ENCODE assay signal across 25 mouse cellular contexts in the genomic region with DNA sequence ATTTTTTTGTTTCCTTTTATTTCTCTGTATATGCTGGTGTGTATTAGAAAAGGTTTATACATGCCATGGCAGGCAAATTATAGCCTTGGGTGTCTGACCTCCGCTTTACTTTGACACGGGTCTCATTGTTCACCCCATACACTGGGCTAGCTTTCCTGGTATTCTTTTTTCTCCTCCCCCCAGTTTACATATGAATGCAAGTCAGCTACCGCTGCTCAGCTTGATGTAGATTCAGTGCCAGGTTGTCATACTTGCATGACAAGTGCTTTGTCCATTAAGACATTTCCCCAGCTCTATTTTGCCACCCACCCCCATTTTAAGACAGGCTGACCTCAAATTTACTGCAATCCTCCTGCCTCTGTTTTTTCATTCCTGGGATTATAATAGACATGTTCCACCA. TPM values are rescaled to one million over a fixed set of nuclear protein-coding genes. Genes with fewer than 3 reads are reported as not detected.
DNase-seq lines count a peak whose midpoint lies in the region; ATAC-seq and TF ChIP-seq lines count a peak whose summit lies in the region.
"Had no signal": no experiment of that assay in that cellular context is flagged by ENCODE, and none has a peak within 500 bp of the region (broad histone marks: within the 10 kb centered on the region; RNA-seq: fewer than 3 reads in every experiment).

No protein-coding gene starts in this region.

- DNase-seq in forebrain, postnatal 0 days: no peak
- no peak for DNase-seq in forebrain, embryonic 11.5 days (ENCODE audit: low spot score)
- peak; percentile 58 for DNase-seq in ZHBTc4 (ENCODE audit: low read depth, low spot score)
- no peak for DNase-seq in left cerebral cortex, adult 2 months (ENCODE audit: extremely low spot score in 1 of 2, low spot score in 2 of 2)
- DNase-seq: adrenal gland, adult 8-10 months; adrenal gland, postnatal 25 days; cerebellum, adult 18-20 months; cerebellum, adult 9-10 months; cerebellum, postnatal 14 days; gastrocnemius, postnatal 25 days; heart, adult 18-20 months; heart, postnatal 10 days; heart, postnatal 36 days; kidney, adult 11 months had no signal

- H3K9me3 ChIP-seq in forebrain, embryonic 13.5 days (replicated peaks): no peaks in the 10 kb centered on the region
- no peaks in the 10 kb centered on the region for H3K9me3 ChIP-seq in forebrain, embryonic 15.5 days
- no peaks in the 10 kb centered on the region for H3K9me3 ChIP-seq in forebrain, postnatal 0 days (ENCODE audit: low read length)
- H3K9me3 ChIP-seq in forebrain, embryonic 11.5 days (ENCODE audit: control insufficient read depth, low read length): no peaks in the 10 kb centered on the region
- H3K9me3 ChIP-seq: G1E; heart, embryonic 12.5 days; heart, embryonic 15.5 days; hindbrain, embryonic 10.5 days; hindbrain, embryonic 13.5 days; intestine, embryonic 15.5 days had no signal

- intact Hi-C loops in left cerebral cortex, adult 2 months (cut with DNase I): no loop called here

- no peak overlapping the region for H3K4me2 ChIP-seq in forebrain, embryonic 13.5 days
- H3K4me2 ChIP-seq in forebrain, embryonic 15.5 days (replicated peaks): no peak overlapping the region
- H3K4me2 ChIP-seq in forebrain, postnatal 0 days (ENCODE audit: low read depth): no peak overlapping the region
- no peak overlapping the region for H3K4me2 ChIP-seq in forebrain, embryonic 11.5 days (ENCODE audit: low read depth, low read length, severe bottlenecking)
- H3K4me2 ChIP-seq: heart, embryonic 12.5 days; heart, embryonic 15.5 days; hindbrain, embryonic 13.5 days; intestine, embryonic 15.5 days had no signal

- no peaks in the 10 kb centered on the region for H3K36me3 ChIP-seq in forebrain, embryonic 13.5 days (ENCODE audit: poor library complexity, severe bottlenecking)
- H3K36me3 ChIP-seq in forebrain, embryonic 15.5 days: no peaks in the 10 kb centered on the region
- H3K36me3 ChIP-seq in forebrain, postnatal 0 days (ENCODE audit: insufficient read depth): no peaks in the 10 kb centered on the region
- no peaks in the 10 kb centered on the region for H3K36me3 ChIP-seq in forebrain, embryonic 11.5 days (ENCODE audit: control insufficient read depth, insufficient read depth, low read length)
- H3K36me3 ChIP-seq: G1E; heart, embryonic 12.5 days; heart, embryonic 15.5 days; hindbrain, embryonic 10.5 days; hindbrain, embryonic 13.5 days; intestine, embryonic 15.5 days had no signal

- WGBS in forebrain, embryonic 13.5 days: 30% methylated on average over 3 of the region's 3 CpGs
- WGBS in forebrain, embryonic 15.5 days: 25% methylated on average over 3 of the region's 3 CpGs
- WGBS in forebrain, postnatal 0 days: 25% methylated on average over 3 of the region's 3 CpGs
- 50% methylated on average over 3 of the region's 3 CpGs for WGBS in forebrain, embryonic 11.5 days

- ATAC-seq in forebrain, embryonic 13.5 days: 0 out of 2 replicates have a peak, but pooled peaks have one; percentile 33
- ATAC-seq in forebrain, embryonic 15.5 days (replicated peaks): no peak
- 0 out of 2 replicates have a peak, but pooled peaks have one; percentile 16 for ATAC-seq in forebrain, postnatal 0 days
- ATAC-seq in forebrain, embryonic 11.5 days (replicated peaks; ENCODE audit: low FRiP score): no peak
- ATAC-seq: activated CD4-positive, CD25-positive, alpha-beta regulatory T cell, adult 4 months; hindbrain, embryonic 16.5 days; intestine, embryonic 15.5 days; Patski had no signal

- no peak overlapping the region for H3K9ac ChIP-seq in forebrain, embryonic 13.5 days
- no peak overlapping the region for H3K9ac ChIP-seq in forebrain, embryonic 15.5 days (replicated peaks)
- H3K9ac ChIP-seq in forebrain, postnatal 0 days: no peak overlapping the region
- no peak overlapping the region for H3K9ac ChIP-seq in forebrain, embryonic 11.5 days (ENCODE audit: low read length)
- H3K9ac ChIP-seq: heart, embryonic 12.5 days; heart, embryonic 15.5 days; hindbrain, embryonic 13.5 days; intestine, embryonic 15.5 days had no signal

- no peaks in the 10 kb centered on the region for H3K27me3 ChIP-seq in forebrain, embryonic 13.5 days
- no peaks in the 10 kb centered on the region for H3K27me3 ChIP-seq in forebrain, embryonic 15.5 days
- no peaks in the 10 kb centered on the region for H3K27me3 ChIP-seq in forebrain, postnatal 0 days (ENCODE audit: insufficient read depth, low read length)
- H3K27me3 ChIP-seq in forebrain, embryonic 11.5 days (ENCODE audit: control insufficient read depth, insufficient read depth, low read length): no peaks in the 10 kb centered on the region
- H3K27me3 ChIP-seq: heart, embryonic 12.5 days; heart, embryonic 15.5 days; hindbrain, embryonic 13.5 days; intestine, embryonic 15.5 days had no signal

- no peak overlapping the region for H3K4me3 ChIP-seq in forebrain, embryonic 13.5 days
- H3K4me3 ChIP-seq in forebrain, embryonic 15.5 days: no peak overlapping the region
- H3K4me3 ChIP-seq in forebrain, postnatal 0 days (ENCODE audit: low read depth, low read length): no peak overlapping the region
- no peak overlapping the region for H3K4me3 ChIP-seq in forebrain, embryonic 11.5 days (ENCODE audit: low read depth, low read length)
- no peak overlapping the region for H3K4me3 ChIP-seq in left cerebral cortex, adult 2 months
- H3K4me3 ChIP-seq: heart, embryonic 12.5 days; heart, embryonic 15.5 days; hindbrain, embryonic 10.5 days; hindbrain, embryonic 13.5 days; intestine, embryonic 15.5 days had no signal

- TF ChIP-seq CTCF in forebrain, postnatal 0 days (IDR thresholded peaks at IDR 0.05; ENCODE audit: low read depth): no peak
- TF ChIP-seq CTCF in left cerebral cortex, adult 2 months (IDR thresholded peaks at IDR 0.05): no peak

- H3K4me1 ChIP-seq in forebrain, embryonic 13.5 days: 0 out of 2 replicates have a peak, but pooled peaks cover under 1% of the 10 kb centered on the region
- no peaks in the 10 kb centered on the region for H3K4me1 ChIP-seq in forebrain, embryonic 15.5 days
- H3K4me1 ChIP-seq in forebrain, postnatal 0 days (ENCODE audit: insufficient read depth): no peaks in the 10 kb centered on the region
- H3K4me1 ChIP-seq in forebrain, embryonic 11.5 days (replicated peaks; ENCODE audit: control insufficient read depth, insufficient read depth, low read length): no peaks in the 10 kb centered on the region
- H3K4me1 ChIP-seq: heart, embryonic 12.5 days; heart, embryonic 15.5 days; hindbrain, embryonic 13.5 days; intestine, embryonic 15.5 days had no signal

- H3K27ac ChIP-seq in forebrain, embryonic 13.5 days: no peak overlapping the region
- H3K27ac ChIP-seq in forebrain, embryonic 15.5 days (replicated peaks): no peak overlapping the region
- H3K27ac ChIP-seq in forebrain, postnatal 0 days (ENCODE audit: low read depth, low read length): no peak overlapping the region
- no peak overlapping the region for H3K27ac ChIP-seq in forebrain, embryonic 11.5 days (ENCODE audit: low read depth, low read length)
- H3K27ac ChIP-seq in left cerebral cortex, adult 2 months: no peak overlapping the region
- H3K27ac ChIP-seq: heart, embryonic 15.5 days; hindbrain, embryonic 10.5 days; hindbrain, embryonic 13.5 days; intestine, embryonic 15.5 days had no signal

RNA-seq across cellular contexts. Expression of gene Timp1, which starts 5.3 kb away (rescaled TPM):
- 2.2 and 4.4 TPM in 2 replicates for polyA plus RNA-seq in forebrain, embryonic 13.5 days (2015; fragmentation: Nextera tagmentation; extraction: Ambion mirVana)
- 2.4 and 2.9 TPM in 2 replicates for polyA plus RNA-seq in forebrain, embryonic 15.5 days (2015; fragmentation: Nextera tagmentation; extraction: Ambion mirVana)
- 3.0 and 3.6 TPM in 2 replicates for total RNA-seq in forebrain, postnatal 0 days (2014; rRNA removed)
- polyA plus RNA-seq in forebrain, postnatal 0 days (2015; fragmentation: Nextera tagmentation; extraction: Ambion mirVana): 2.6 and 4.7 TPM in 2 replicates
- 5.8 and 7.4 TPM in 2 replicates for polyA plus RNA-seq in forebrain, embryonic 11.5 days (2014; fragmentation: Nextera tagmentation; extraction: Ambion mirVana)
- total RNA-seq in left cerebral cortex, adult 2 months (2021): 1 to 10 TPM; 1.0 to 1.3 TPM
- total RNA-seq: G1E had no signal
- polyA plus RNA-seq: activated CD4-positive, CD25-positive, alpha-beta regulatory T cell, adult 4 months; G1E had no signal

RNA-seq across cellular contexts. Expression of gene Syn1, which starts 45.6 kb away (rescaled TPM):
- polyA plus RNA-seq in forebrain, embryonic 13.5 days (2015; fragmentation: Nextera tagmentation; extraction: Ambion mirVana): 12.2 and 13.8 TPM in 2 replicates
- polyA plus RNA-seq in forebrain, embryonic 15.5 days (2015; fragmentation: Nextera tagmentation; extraction: Ambion mirVana): 31.9 and 35.8 TPM in 2 replicates
- 31.9 and 37.2 TPM in 2 replicates for total RNA-seq in forebrain, postnatal 0 days (2014; rRNA removed)
- polyA plus RNA-seq in forebrain, postnatal 0 days (2015; fragmentation: Nextera tagmentation; extraction: Ambion mirVana): 85.5 and 95.3 TPM in 2 replicates
- polyA plus RNA-seq in forebrain, embryonic 11.5 days (2014; fragmentation: Nextera tagmentation; extraction: Ambion mirVana): 11.5 and 12.6 TPM in 2 replicates
- total RNA-seq in left cerebral cortex, adult 2 months (2021): 100 to 1,000 TPM; 542 to 553 TPM
- total RNA-seq: G1E had no signal
- polyA plus RNA-seq: activated CD4-positive, CD25-positive, alpha-beta regulatory T cell, adult 4 months; G1E had no signal

RNA-seq across cellular contexts. Expression of gene Cfp, which starts 56.1 kb away (rescaled TPM):
- polyA plus RNA-seq in forebrain, embryonic 13.5 days (2015; fragmentation: Nextera tagmentation; extraction: Ambion mirVana): 4.5 and 5.6 TPM in 2 replicates
- polyA plus RNA-seq in forebrain, embryonic 15.5 days (2015; fragmentation: Nextera tagmentation; extraction: Ambion mirVana): 5.9 and 6.3 TPM in 2 replicates
- total RNA-seq in forebrain, postnatal 0 days (2014; rRNA removed): 5.5 and 7.5 TPM in 2 replicates
- 2.7 and 2.9 TPM in 2 replicates for polyA plus RNA-seq in forebrain, postnatal 0 days (2015; fragmentation: Nextera tagmentation; extraction: Ambion mirVana)
- polyA plus RNA-seq in forebrain, embryonic 11.5 days (2014; fragmentation: Nextera tagmentation; extraction: Ambion mirVana): 4.5 and 5.7 TPM in 2 replicates
- 10 to 100 TPM; 15.9 to 19.1 TPM for total RNA-seq in left cerebral cortex, adult 2 months (2021)

Comparison
In these comparisons a context has a peak if more than half of its experiments do, and no peak if none do; other contexts are left out.
1. ATAC-seq: peak in forebrain, embryonic 13.5 days (single experiment) and forebrain, postnatal 0 days (single experiment); none in forebrain, embryonic 15.5 days (single experiment) and forebrain, embryonic 11.5 days (single experiment).